Mouse (Mus musculus) CD4-positive naive resting alpha-beta T cell, adult 57 days (primary cell): ENCODE results near the gene Rab23. TPM values are rescaled to one million over a fixed set of nuclear protein-coding genes. Genes with fewer than 3 reads are reported as not detected.

Experiments used
- total RNA-seq: library from RNA; stranded (reverse); gene quantifications from one replicate; pipeline ENCODE4 v1.2.4, GENCODE M21; 2023

The Rab23 gene
- total RNA-seq, result 12.3 TPM

GRCm38 (mm10) chr1:33719733-33720225, at the start of gene Rab23:
Gene Rab23, plus strand, starts transcription at chr1:33719887.

GRCm38 (mm10) chr1:33757491-33758041, 37.9 kb downstream of the Rab23 start, which contains the start of gene Bag2:
Gene Bag2, minus strand, starts transcription at chr1:33757795.

Other genes starting within 250 kb of the Rab23 start
- 11.5 TPM for gene Prim2, start 50.1 kb upstream of the Rab23 start, total RNA-seq
- 1.7 TPM for gene Bag2, start 37.9 kb downstream of the Rab23 start, total RNA-seq
- 42.0 TPM for gene Zfp451, start 94.7 kb downstream of the Rab23 start, total RNA-seq
- gene Bend6, start 187.9 kb downstream of the Rab23 start, total RNA-seq, result 6.5 TPM
- 15.1 TPM for gene Dst, start 188.3 kb downstream of the Rab23 start, total RNA-seq